Mouse (Mus musculus) embryonic facial prominence, embryonic 11.5 days (tissue): ENCODE results near the gene Tescl. TPM values are rescaled to one million over a fixed set of nuclear protein-coding genes. Genes with fewer than 3 reads are reported as not detected.
A peak's percentile ranks its signal among the peaks of the same experiment; 100 is the strongest.

Experiments
- ATAC-seq: fragments of 200-750 bp; cut with Nextera tagmentation; replicated peaks from 2 replicates; pipeline ENCODE4 v1.8.0; 2017; ENCODE audit warnings: low read depth; ENCODE audit not compliant: insufficient number of reproducible peaks, low FRiP score, low TSS enrichment
- DNase-seq: peaks from one replicate; pipeline ENCODE4 v3.0.0-alpha.2; 2015; ENCODE audit warnings: low spot score
- H3K27ac ChIP-seq: fragments of 300-500 bp; sonication (generic); replicated peaks from 2 replicates; pipeline ENCODE4 v1.5.1; 2014; ENCODE audit warnings: mild to moderate bottlenecking, low read depth, low read length, control low read depth
- H3K27me3 ChIP-seq: fragments of 300-500 bp; sonication (generic); 2 replicates; pipeline ENCODE4 v1.6.1; 2014; ENCODE audit warnings: mild to moderate bottlenecking, low read length, moderate library complexity, mixed read lengths; ENCODE audit not compliant: control insufficient read depth, insufficient read depth
- H3K36me3 ChIP-seq: fragments of 300-500 bp; sonication (generic); replicated peaks from 2 replicates; pipeline ENCODE4 v1.6.1; 2014; ENCODE audit warnings: low read depth, mild to moderate bottlenecking, low read length, moderate library complexity, mixed read lengths; ENCODE audit not compliant: control insufficient read depth, insufficient read depth
- H3K4me1 ChIP-seq: fragments of 300-500 bp; sonication (generic); 2 replicates; pipeline ENCODE4 v1.6.1; 2014; ENCODE audit warnings: low read length, mixed read lengths; ENCODE audit not compliant: control insufficient read depth, insufficient read depth
- H3K4me2 ChIP-seq: fragments of 300-500 bp; sonication (generic); 2 replicates; pipeline ENCODE4 v1.6.1; 2014; ENCODE audit warnings: low read depth, mild to moderate bottlenecking, control low read depth, low read length, moderate library complexity
- H3K4me3 ChIP-seq: fragments of 300-500 bp; sonication (generic); 2 replicates; pipeline ENCODE4 v1.5.1; 2014; ENCODE audit warnings: low read depth, low read length, control low read depth
- H3K9ac ChIP-seq: fragments of 300-500 bp; sonication (generic); replicated peaks from 2 replicates; pipeline ENCODE4 v1.6.1; 2014; ENCODE audit warnings: mild to moderate bottlenecking, control low read depth, low read length
- H3K9me3 ChIP-seq: fragments of 300-500 bp; sonication (generic); replicated peaks from 2 replicates; pipeline ENCODE4 v1.6.1; 2016; ENCODE audit warnings: mild to moderate bottlenecking, low read length, inconsistent platforms, mixed read lengths; ENCODE audit not compliant: control insufficient read depth
- WGBS: fragments of 180-500 bp; shearing (Covaris S2); extraction: QIAGEN DNeasy Blood & Tissue Kit; methylation state at CpG from one replicate; pipeline ENCODE4 v1.1.7; 2014; 5-methylcytosine and 5-hydroxymethylcytosine counted together
- polyA plus RNA-seq: library from polyadenylated mRNA; unstranded; fragments of >200 nt; fragmentation: Nextera tagmentation; extraction: Ambion mirVana; gene quantifications from 2 replicates; pipeline ENCODE4 v1.2.1, GENCODE M21; 2014

The Tescl gene
- polyA plus RNA-seq, 1 experiment from 2014 or later = not detected

DNA sequence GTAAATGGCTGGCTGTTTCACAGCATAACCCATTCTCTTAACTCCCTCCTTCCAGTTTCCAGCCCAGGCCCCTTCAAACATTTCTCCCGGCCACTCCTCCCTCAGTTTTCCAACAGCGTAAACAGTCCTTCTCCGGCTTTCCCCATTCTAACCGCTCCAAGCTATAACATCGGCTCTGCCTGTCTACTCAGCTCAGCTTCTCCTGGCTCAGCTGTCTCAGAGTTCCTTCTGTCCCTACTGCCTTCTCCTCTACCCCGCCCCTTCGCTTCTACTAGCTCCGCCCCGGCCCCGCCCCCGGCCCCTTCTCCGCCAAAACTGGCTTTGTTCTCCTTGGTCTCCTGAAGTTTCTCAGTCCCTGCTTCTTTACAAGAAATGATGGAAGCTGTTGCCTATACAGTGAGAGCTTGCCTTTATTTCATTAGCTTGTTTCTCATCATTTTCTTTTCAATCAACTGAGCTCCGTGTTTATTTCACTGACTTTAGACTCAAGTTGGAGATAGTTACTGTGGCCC lies 32.9 kb downstream of the Tescl start, which contains the start of gene Zfp61:
Gene Zfp61, minus strand, starts transcription at position 462 of the 512 bp plus-strand sequence.
- H3K4me3 ChIP-seq = peak within 1 kb of the TSS; percentile 50
- no peaks in the 10 kb centered on the region for H3K4me1 ChIP-seq
- H3K27me3 ChIP-seq = no peaks in the 10 kb centered on the region
- peak within 1 kb of the TSS; percentile 78 for H3K4me2 ChIP-seq
- no peaks in the 10 kb centered on the region for H3K9me3 ChIP-seq
- peak within 1 kb of the TSS; percentile 87 for H3K27ac ChIP-seq
- under 1% methylated on average over 13 of the region's 13 CpGs for WGBS
- H3K36me3 ChIP-seq = peaks cover 5% of the 10 kb centered on the region
- peak within 1 kb of the TSS; percentile 77 for H3K9ac ChIP-seq
- ATAC-seq (peak; percentile 61), DNase-seq (peak; percentile 89)

DNA sequence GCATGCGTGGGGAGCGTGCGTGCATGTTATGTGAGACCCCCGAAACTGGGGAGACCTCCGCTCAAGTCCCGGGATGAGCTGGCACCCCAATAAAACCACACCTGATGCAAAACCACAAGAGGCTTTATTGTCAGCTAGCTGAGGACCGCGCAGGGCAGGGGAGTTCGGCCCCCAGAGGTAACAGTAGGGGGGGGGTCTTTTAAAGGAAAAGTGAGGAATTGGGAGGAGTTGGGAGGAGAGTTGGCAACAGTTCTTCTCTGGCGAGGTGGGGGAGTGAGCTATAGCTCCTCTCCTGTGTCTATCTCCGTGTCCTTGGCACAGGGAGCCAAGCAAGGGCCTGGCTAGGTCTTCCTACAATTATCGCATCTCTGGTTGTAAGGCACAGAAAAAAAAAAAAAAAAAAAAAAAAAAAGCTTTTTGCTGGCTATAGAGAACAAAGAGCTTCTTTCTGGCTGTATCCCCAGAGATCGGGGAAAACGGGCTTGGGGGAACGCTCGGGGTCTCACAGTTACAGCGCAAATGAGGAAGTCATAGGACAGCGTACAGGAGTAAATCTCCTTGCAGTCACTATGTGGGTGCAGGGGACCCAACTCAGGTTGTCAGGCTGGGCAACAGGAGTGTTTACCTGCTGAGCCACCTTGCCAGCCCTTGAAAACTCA lies 33.8 kb downstream of the Tescl start:
- WGBS = under 1% methylated on average over 18 of the region's 18 CpGs
- peaks cover 14% of the 10 kb centered on the region for H3K36me3 ChIP-seq
- no peaks in the 10 kb centered on the region for H3K9me3 ChIP-seq
- H3K27ac ChIP-seq = peak overlapping the region; percentile 87
- H3K27me3 ChIP-seq = no peaks in the 10 kb centered on the region
- peak overlapping the region; percentile 50 for H3K4me3 ChIP-seq
- ATAC-seq = peak; percentile 32
- H3K9ac ChIP-seq = peak overlapping the region; percentile 77
- peak overlapping the region; percentile 78 for H3K4me2 ChIP-seq
- peak; percentile 43 for DNase-seq
- H3K4me1 ChIP-seq = no peaks in the 10 kb centered on the region

DNA sequence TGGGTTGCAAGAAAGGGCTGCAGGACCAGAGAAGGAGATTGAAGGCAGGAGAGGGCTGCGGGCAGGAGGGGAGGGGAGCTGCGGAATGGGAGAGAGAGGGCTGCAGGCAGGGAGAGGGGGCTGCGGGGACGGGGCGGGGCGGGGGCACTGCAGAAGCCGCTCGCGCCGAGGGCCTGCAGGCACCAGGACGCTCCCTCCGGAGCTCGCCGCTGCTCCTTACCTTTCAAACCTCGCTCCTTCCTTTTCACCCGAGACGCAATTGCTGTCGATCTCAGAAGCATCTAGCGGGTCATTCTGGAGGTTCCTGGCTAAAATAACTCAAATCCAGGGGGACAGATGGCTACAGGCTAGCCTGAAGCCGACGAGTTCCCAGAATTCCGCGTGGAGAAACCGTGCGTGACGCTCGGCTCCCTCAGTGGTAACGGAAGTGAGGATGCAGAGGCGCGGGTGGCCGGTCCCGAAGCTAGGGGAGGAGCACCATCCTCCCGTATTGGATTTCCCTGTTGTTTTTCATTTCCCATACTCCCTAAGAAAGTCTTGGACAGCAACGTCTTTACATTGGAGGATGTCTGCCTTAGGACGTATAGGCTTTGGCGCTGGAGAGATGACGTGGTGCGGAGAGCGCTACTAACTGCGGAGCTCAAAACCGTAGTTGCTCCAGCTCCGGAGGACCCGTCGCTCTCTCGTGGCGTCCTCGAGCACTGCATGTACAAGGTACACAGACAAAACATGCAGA lies 34.6 kb downstream of the Tescl start:
- Histone ChIP-seq H3K4me2 (peak overlapping the region; percentile 78), H3K9me3 (no peaks in the 10 kb centered on the region), H3K4me3 (peak overlapping the region; percentile 50), H3K27ac (peak overlapping the region; percentile 87), H3K27me3 (no peaks in the 10 kb centered on the region), H3K36me3 (peaks cover 16% of the 10 kb centered on the region), H3K9ac (peak overlapping the region; percentile 77), H3K4me1 (no peaks in the 10 kb centered on the region)
- DNase-seq (peak; percentile 95), ATAC-seq (peak; percentile 84)
- WGBS = under 1% methylated on average over 41 of the region's 47 CpGs

DNA sequence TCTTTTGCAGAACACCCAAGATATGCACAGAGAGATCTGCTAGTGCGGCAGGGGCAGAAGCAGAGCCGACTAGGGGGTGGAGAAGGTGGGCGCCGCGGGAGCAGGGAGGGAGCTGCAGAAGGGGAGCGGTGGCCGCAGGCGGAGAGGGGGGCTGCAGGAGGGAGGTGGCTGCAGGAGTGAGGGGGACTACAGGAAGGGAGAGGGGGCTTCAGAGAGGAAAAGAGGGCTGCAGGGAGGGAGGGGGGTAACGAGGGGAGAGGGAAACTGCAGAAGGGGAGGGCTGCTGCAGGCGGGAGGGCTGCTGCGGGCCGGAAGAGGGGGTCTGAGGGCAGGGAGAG lies 35.1 kb downstream of the Tescl start:
- Histone ChIP-seq H3K27ac (peak overlapping the region; percentile 87), H3K36me3 (peaks cover 16% of the 10 kb centered on the region), H3K27me3 (no peaks in the 10 kb centered on the region), H3K4me1 (no peaks in the 10 kb centered on the region), H3K9me3 (no peaks in the 10 kb centered on the region), H3K4me2 (peak overlapping the region; percentile 78), H3K4me3 (peak overlapping the region; percentile 50), H3K9ac (peak overlapping the region; percentile 77)
- under 1% methylated on average over 12 of the region's 12 CpGs for WGBS
- ATAC-seq = peak; percentile 27; the same call in 1 of the 2 replicates
- no peak for DNase-seq

DNA sequence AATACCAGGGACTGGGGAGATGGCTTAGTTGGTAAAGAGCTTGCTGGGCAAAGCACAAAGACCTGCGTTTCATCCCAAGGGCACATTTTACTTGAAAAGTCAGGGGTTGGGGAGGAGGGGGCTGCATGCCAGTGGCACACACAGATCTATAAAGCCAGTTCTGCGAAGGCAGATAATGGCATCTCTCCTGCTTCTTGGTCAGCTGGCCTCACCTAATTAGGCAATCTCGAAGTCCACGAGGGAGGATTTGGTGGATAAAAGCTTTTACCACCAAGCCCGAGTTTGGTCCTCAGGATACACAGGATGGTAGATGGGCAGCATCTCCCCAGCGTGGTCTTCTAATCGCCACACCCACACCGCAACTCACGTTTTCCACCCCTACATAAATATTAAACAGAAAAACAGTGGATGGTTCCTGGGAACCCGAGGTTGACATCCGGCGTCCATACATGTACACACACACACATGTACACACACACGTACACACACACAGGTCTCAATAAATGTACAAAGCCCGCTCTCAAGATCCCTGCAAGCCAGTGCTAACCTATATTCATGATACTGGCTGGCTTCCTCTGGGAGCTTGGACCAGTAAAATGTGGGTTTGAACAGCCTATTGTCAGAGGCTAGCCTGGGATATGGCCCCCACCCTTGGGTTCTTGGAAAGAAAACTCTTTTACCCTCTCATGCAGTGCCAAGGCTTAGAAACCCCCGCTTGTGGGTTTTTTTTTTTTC lies 36.2 kb downstream of the Tescl start:
- 92% methylated on average over 15 of the region's 15 CpGs for WGBS
- Histone ChIP-seq H3K9me3 (no peaks in the 10 kb centered on the region), H3K27me3 (no peaks in the 10 kb centered on the region), H3K4me1 (no peaks in the 10 kb centered on the region), H3K9ac (peak overlapping the region; percentile 77; the same call in 1 of the 2 replicates), H3K27ac (no peak overlapping the region), H3K36me3 (peaks cover 17% of the 10 kb centered on the region), H3K4me3 (peak overlapping the region; percentile 50), H3K4me2 (peak overlapping the region; percentile 78; the same call in 1 of the 2 replicates)
- ATAC-seq = no peak
- DNase-seq = no peak

DNA sequence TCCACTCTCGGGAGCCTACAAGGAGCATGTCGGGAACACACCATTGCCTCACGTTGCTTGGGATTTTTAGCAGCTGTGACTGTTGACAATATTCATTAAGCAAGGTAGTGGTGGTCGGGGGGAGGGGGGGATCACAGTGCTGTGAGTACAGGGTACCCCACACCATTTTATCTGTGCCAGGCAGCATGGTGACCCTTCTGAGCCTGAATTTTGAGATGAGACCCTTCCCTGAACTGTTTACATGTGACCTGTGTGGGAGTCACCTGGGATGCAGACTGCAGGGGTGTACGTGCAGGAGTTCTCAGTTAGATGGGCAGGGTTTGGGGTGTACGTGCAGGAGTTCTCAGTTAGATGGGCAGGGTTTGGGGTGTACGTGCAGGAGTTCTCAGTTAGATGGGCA lies 37.4 kb downstream of the Tescl start:
- WGBS = 98% methylated on average over 7 of the region's 7 CpGs
- Histone ChIP-seq H3K27me3 (no peaks in the 10 kb centered on the region), H3K4me1 (no peaks in the 10 kb centered on the region), H3K9me3 (no peaks in the 10 kb centered on the region), H3K36me3 (peaks cover 26% of the 10 kb centered on the region), H3K9ac (no peak overlapping the region), H3K4me2 (no peak overlapping the region), H3K4me3 (no peak overlapping the region), H3K27ac (no peak overlapping the region)
- ATAC-seq = no peak
- DNase-seq = no peak

DNA sequence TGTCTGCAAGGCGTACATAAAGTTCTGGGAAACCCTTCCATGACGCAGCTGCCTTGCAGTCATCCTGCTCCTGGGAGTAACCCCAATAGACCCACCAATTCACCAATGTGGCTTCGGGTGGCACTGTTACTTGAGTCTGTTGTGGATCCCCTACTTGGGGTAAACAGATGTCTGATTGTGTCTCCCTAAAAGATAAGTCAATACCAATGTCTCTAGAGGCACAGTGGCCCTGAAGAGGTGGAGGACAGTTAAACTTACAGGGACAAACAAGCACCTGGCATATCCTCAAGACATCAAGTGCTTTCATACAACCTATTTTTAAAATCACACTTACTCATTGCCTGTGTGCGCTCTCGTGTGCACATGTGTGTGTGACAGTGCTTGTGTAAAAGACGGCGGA lies 38.4 kb downstream of the Tescl start:
- H3K9ac ChIP-seq = no peak overlapping the region
- no peak for DNase-seq
- WGBS = 96% methylated on average over 7 of the region's 7 CpGs
- no peaks in the 10 kb centered on the region for H3K27me3 ChIP-seq
- no peaks in the 10 kb centered on the region for H3K4me1 ChIP-seq
- no peak overlapping the region for H3K27ac ChIP-seq
- H3K4me2 ChIP-seq = no peak overlapping the region
- ATAC-seq = no peak
- no peaks in the 10 kb centered on the region for H3K9me3 ChIP-seq
- peaks cover 35% of the 10 kb centered on the region for H3K36me3 ChIP-seq
- no peak overlapping the region for H3K4me3 ChIP-seq
